Mouse (Mus musculus) bone marrow macrophage, adult 2 months (primary cell): ENCODE data around the gene Jmjd1c.

ENCODE experiments used
- CTCF ChIP-seq: IDR thresholded peaks from 2 replicates; pipeline ENCODE4 v1.5.1; 2012; ENCODE audit warnings: low read depth, mild to moderate bottlenecking, low read length, moderate library complexity
- POLR2A ChIP-seq: IDR thresholded peaks from 2 replicates; pipeline ENCODE4 v1.6.1; 2012; ENCODE audit warnings: mild to moderate bottlenecking, low read depth, low read length, borderline replicate concordance

DNA sequence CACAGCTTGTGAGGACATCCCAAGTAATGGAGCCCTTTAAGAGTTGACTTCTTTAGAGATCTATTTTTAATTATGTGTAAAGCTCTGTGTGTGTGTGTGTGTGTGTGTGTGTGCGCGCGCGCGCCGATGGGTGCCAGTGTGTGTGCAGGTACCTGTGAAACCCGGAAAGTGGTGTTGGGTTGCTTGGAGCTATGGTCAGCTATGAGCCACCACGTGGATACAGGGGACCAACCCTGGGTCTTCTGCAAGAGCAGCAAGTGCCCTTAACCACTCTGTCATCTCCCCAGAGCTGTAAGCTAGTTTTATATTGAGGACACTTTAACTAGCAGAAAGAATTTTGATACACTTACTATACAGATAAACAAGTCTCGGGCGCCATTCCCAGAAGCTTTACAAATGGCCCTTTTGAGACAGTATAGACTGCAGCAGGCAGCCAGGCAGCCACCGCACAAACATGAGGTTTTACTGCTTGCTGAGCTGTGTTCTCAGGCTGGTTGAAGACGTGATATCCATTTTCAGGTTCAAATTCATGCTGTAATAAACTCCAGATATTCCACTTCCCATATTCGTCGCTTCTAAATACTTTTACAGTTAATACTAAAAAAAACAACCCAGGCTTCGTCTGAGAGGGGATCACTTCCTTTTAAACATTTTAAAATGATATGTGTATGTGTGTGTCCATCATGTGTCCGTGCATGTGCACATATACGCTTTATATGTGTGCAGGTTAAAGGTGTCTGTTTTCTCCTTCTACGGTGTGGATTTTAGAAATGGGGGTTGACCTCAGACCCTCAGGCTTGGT lies 14.5 kb upstream of the Jmjd1c start:
- TF ChIP-seq CTCF: no peak
- no peak for TF ChIP-seq POLR2A
